ENCODE assay signal across 17 mouse cellular contexts in genomic region chr17:49124166-49124565, GRCm38 (mm10).
DNase-seq lines count a peak whose midpoint lies in the region; ATAC-seq and TF ChIP-seq lines count a peak whose summit lies in the region.
"Had no signal": no experiment of that assay in that cellular context is flagged by ENCODE, and none has a peak within 500 bp of the region (broad histone marks: within the 10 kb centered on the region; RNA-seq: fewer than 3 reads in every experiment).

No protein-coding gene starts in this region.

- DNase-seq in cerebellum, postnatal 14 days, result peak; percentile 27
- DNase-seq in cerebellum, adult 11-12 months, result no peak
- DNase-seq in kidney, postnatal 0 days (ENCODE audit: low spot score), result no peak
- DNase-seq in kidney, postnatal 25 days, result no peak
- DNase-seq in 3T3-L1 (ENCODE audit: low read depth, low spot score) (peak; percentile 9), ZHBTc4 (ENCODE audit: low read depth, low spot score) (peak; percentile 35)
- no peak for DNase-seq in adrenal gland, postnatal 36 days
- DNase-seq in right cerebral cortex, postnatal 10 days (ENCODE audit: low spot score in 2 of 2), result no peak
- DNase-seq: cerebellum, adult 8-10 months; heart, adult 11 months; kidney, postnatal 10 days; right cerebral cortex, postnatal 25 days; thymus, postnatal 14 days had no signal

- no peaks in the 10 kb centered on the region for H3K4me1 ChIP-seq in kidney, postnatal 0 days (replicated peaks; ENCODE audit: insufficient read depth, low read length)
- H3K4me1 ChIP-seq: embryonic facial prominence, embryonic 10.5 days; lung, embryonic 15.5 days had no signal

- peak; percentile 35; the same call in 1 of the 2 replicates for TF ChIP-seq CTCF in kidney, postnatal 0 days (IDR thresholded peaks at IDR 0.05; ENCODE audit: low read depth)

- no peak overlapping the region for H3K4me3 ChIP-seq in kidney, postnatal 0 days (replicated peaks; ENCODE audit: low read depth, low read length)
- H3K4me3 ChIP-seq: embryonic facial prominence, embryonic 10.5 days; lung, embryonic 15.5 days; myocyte had no signal

- no peak for ATAC-seq in kidney, postnatal 0 days (replicated peaks; ENCODE audit: low FRiP score, low read depth)

- H3K4me2 ChIP-seq in kidney, postnatal 0 days (ENCODE audit: low read length), result no peak overlapping the region
- H3K4me2 ChIP-seq: lung, embryonic 15.5 days had no signal

- H3K27ac ChIP-seq in kidney, postnatal 0 days, result no peak overlapping the region
- H3K27ac ChIP-seq: embryonic facial prominence, embryonic 10.5 days; lung, embryonic 15.5 days had no signal

- no peaks in the 10 kb centered on the region for H3K27me3 ChIP-seq in kidney, postnatal 0 days (ENCODE audit: insufficient read depth, low read length)
- H3K27me3 ChIP-seq: lung, embryonic 15.5 days had no signal

- WGBS in kidney, postnatal 0 days, result 95% methylated on average over 1 of the region's 1 CpGs

- H3K9me3 ChIP-seq in kidney, postnatal 0 days (replicated peaks; ENCODE audit: low read length), result no peaks in the 10 kb centered on the region
- H3K9me3 ChIP-seq: embryonic facial prominence, embryonic 10.5 days; lung, embryonic 15.5 days had no signal

- no peak overlapping the region for H3K9ac ChIP-seq in kidney, postnatal 0 days (ENCODE audit: low read depth, low read length)
- H3K9ac ChIP-seq: lung, embryonic 15.5 days had no signal

- H3K36me3 ChIP-seq in kidney, postnatal 0 days (ENCODE audit: insufficient read depth, low read length), result no peaks in the 10 kb centered on the region
- H3K36me3 ChIP-seq: embryonic facial prominence, embryonic 10.5 days; G1E; lung, embryonic 15.5 days had no signal

Comparison
In these comparisons a context has a peak if more than half of its experiments do, and no peak if none do; other contexts are left out.
1. DNase-seq: peak in cerebellum, postnatal 14 days (2 of 2), 3T3-L1 (single experiment) and ZHBTc4 (single experiment); none in cerebellum, adult 11-12 months (single experiment), kidney, postnatal 0 days (single experiment), kidney, postnatal 25 days (0 of 2), adrenal gland, postnatal 36 days (0 of 2) and right cerebral cortex, postnatal 10 days (0 of 2).